Mouse (Mus musculus) frontal cortex, postnatal 36 days (tissue): ENCODE results near the gene Cfl1.

Source experiments
- DNase-seq, 2 experiments: peaks; one replicate each; pipeline ENCODE4 v3.0.0; 2022; ENCODE audit warnings: low spot score in 2 of 2

Gene Cfl1

GRCm38 (mm10) chr19:5465037-5465436 lies 25.2 kb upstream of the Cfl1 start:
- no peak for DNase-seq

GRCm38 (mm10) chr19:5466916-5467500 lies 23.2 kb upstream of the Cfl1 start:
- no peak for DNase-seq

GRCm38 (mm10) chr19:5468374-5468773 lies 21.9 kb upstream of the Cfl1 start, which contains the start of gene Ctsw:
Gene Ctsw, minus strand, starts transcription at chr19:5468507.
- no peak for DNase-seq

GRCm38 (mm10) chr19:5471846-5472245 lies 18.4 kb upstream of the Cfl1 start:
- DNase-seq, result no peak

- DNase-seq, result no peak
Measured at GRCm38 (mm10) chr19:5472857-5473256, 17.4 kb upstream of the Cfl1 start.

GRCm38 (mm10) chr19:5473720-5474119 lies 16.5 kb upstream of the Cfl1 start, which contains the start of gene Efemp2:
Gene Efemp2, plus strand, starts transcription at chr19:5473954.
- DNase-seq, result peak; percentile 56 to 60

GRCm38 (mm10) chr19:5474281-5475068 lies 15.8 kb upstream of the Cfl1 start:
- DNase-seq, result no peak

GRCm38 (mm10) chr19:5475069-5475714 lies 15.1 kb upstream of the Cfl1 start:
- no peak for DNase-seq

- DNase-seq, result peak in 1 of 2 experiments; percentile 66
Measured at GRCm38 (mm10) chr19:5477004-5477667, 13.1 kb upstream of the Cfl1 start.

GRCm38 (mm10) chr19:5477668-5478300 lies 12.5 kb upstream of the Cfl1 start:
- DNase-seq, result no peak

- DNase-seq, result no peak
Measured at GRCm38 (mm10) chr19:5480016-5480415, 10.2 kb upstream of the Cfl1 start.

- DNase-seq, result no peak
Measured at GRCm38 (mm10) chr19:5481398-5481797, 8.9 kb upstream of the Cfl1 start.

- DNase-seq, result no peak
Measured at GRCm38 (mm10) chr19:5483386-5484359, 6.6 kb upstream of the Cfl1 start.

- no peak for DNase-seq
Measured at GRCm38 (mm10) chr19:5484496-5484895, 5.8 kb upstream of the Cfl1 start.

- DNase-seq, result no peak
Measured at GRCm38 (mm10) chr19:5485371-5485770, 4.9 kb upstream of the Cfl1 start.

GRCm38 (mm10) chr19:5485821-5486220 lies 4.4 kb upstream of the Cfl1 start:
- no peak for DNase-seq

- DNase-seq, result no peak
Measured at GRCm38 (mm10) chr19:5486286-5486685, 4.0 kb upstream of the Cfl1 start.

GRCm38 (mm10) chr19:5486771-5487170 lies 3.5 kb upstream of the Cfl1 start:
- DNase-seq, result no peak

GRCm38 (mm10) chr19:5487768-5488550 lies 2.3 kb upstream of the Cfl1 start, which contains the start of gene Mus81:
Gene Mus81, minus strand, starts transcription at chr19:5488402.
- DNase-seq, result peak; percentile 93 to 95
